Mouse (Mus musculus) heart, postnatal 0 days (tissue): ENCODE data around the gene Rnf19b.
A peak's percentile ranks its signal among the peaks of the same experiment; 100 is the strongest.

Source experiments
- CTCF ChIP-seq: IDR thresholded peaks from 2 replicates; pipeline ENCODE4 v1.5.1; 2016; ENCODE audit warnings: antibody characterized with exemption, control low read depth, low read depth
- EP300 ChIP-seq: IDR thresholded peaks from 2 replicates; pipeline ENCODE4 v1.6.1; 2016; ENCODE audit warnings: antibody characterized with exemption, low read depth

- TF ChIP-seq CTCF = peak; percentile 58
- TF ChIP-seq EP300 = no peak
Observed at GRCm38 (mm10) chr4:129130149-129130548, 72.1 kb downstream of the Rnf19b start.
